Mouse (Mus musculus) neural tube, embryonic 11.5 days (tissue): ENCODE data around the gene Nipal3. TPM values are rescaled to one million over a fixed set of nuclear protein-coding genes. Genes with fewer than 3 reads are reported as not detected.

Source experiments
- ATAC-seq: fragments of 200-750 bp; cut with Nextera tagmentation; 2 replicates; pipeline ENCODE4 v1.8.0; 2017; ENCODE audit warnings: moderate number of reproducible peaks, mild to moderate bottlenecking, moderate TSS enrichment, moderate library complexity; ENCODE audit not compliant: insufficient read depth, low FRiP score, low TSS enrichment
- DNase-seq: peaks from one replicate; pipeline ENCODE4 v3.0.0-alpha.2; 2015; ENCODE audit warnings: low spot score
- H3K27ac ChIP-seq: fragments of 300-500 bp; sonication (generic); 2 replicates; pipeline ENCODE4 v1.5.1; 2014; ENCODE audit warnings: low read depth, mild to moderate bottlenecking, low read length
- H3K27me3 ChIP-seq: fragments of 300-500 bp; sonication (generic); 2 replicates; pipeline ENCODE4 v1.6.1; 2014; ENCODE audit warnings: mild to moderate bottlenecking, low read length, mixed read lengths; ENCODE audit not compliant: control insufficient read depth, insufficient read depth
- H3K36me3 ChIP-seq: fragments of 300-500 bp; sonication (generic); 2 replicates; pipeline ENCODE4 v1.6.1; 2014; ENCODE audit warnings: mild to moderate bottlenecking, low read length, moderate library complexity, mixed read lengths; ENCODE audit not compliant: control insufficient read depth, insufficient read depth
- H3K4me1 ChIP-seq: fragments of 300-500 bp; sonication (generic); 2 replicates; pipeline ENCODE4 v1.6.1; 2014; ENCODE audit warnings: low read length, mixed read lengths; ENCODE audit not compliant: control insufficient read depth, insufficient read depth
- H3K4me2 ChIP-seq: fragments of 300-500 bp; sonication (generic); 2 replicates; pipeline ENCODE4 v1.6.1; 2014; ENCODE audit warnings: low read depth, mild to moderate bottlenecking, moderate library complexity
- H3K4me3 ChIP-seq: fragments of 300-500 bp; sonication (generic); 2 replicates; pipeline ENCODE4 v1.5.1; 2014; ENCODE audit warnings: low read depth, low read length
- H3K9ac ChIP-seq: fragments of 300-500 bp; sonication (generic); 2 replicates; pipeline ENCODE4 v1.6.1; 2014; ENCODE audit warnings: mild to moderate bottlenecking, low read length
- H3K9me3 ChIP-seq: fragments of 300-500 bp; sonication (generic); 2 replicates; pipeline ENCODE4 v1.6.1; 2016; ENCODE audit warnings: low read length; ENCODE audit not compliant: control insufficient read depth
- WGBS: fragments of 180-500 bp; shearing (Covaris S2); extraction: QIAGEN DNeasy Blood & Tissue Kit; methylation state at CpG from one replicate; pipeline ENCODE4 v1.1.7; 2014; 5-methylcytosine and 5-hydroxymethylcytosine counted together
- polyA plus RNA-seq: library from polyadenylated mRNA; unstranded; fragments of >200 nt; fragmentation: Nextera tagmentation; extraction: Ambion mirVana; gene quantifications from 2 replicates; pipeline ENCODE4 v1.2.1, GENCODE M21; 2014

Gene Nipal3
- polyA plus RNA-seq, 1 experiment from 2014 or later: 4.4 TPM

DNA sequence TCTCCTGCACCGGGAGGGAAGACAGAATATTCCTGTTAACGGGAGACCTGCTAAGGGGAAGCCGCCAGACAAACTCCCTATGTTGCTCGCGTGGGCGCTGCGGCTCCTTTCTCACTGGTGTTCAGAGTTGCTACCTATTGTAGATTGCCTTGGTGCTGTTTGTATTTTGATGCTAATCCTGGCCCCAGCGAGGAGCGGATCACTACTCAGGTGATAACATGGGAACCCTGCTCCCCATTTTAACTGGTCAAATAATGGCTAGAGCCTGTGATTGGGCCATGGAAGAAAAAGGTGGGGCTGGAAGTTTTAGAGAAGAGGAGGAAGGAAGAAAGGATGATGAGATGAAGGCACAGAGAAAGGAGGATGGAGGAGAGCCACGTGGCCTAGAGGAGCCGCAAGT, 74.4 kb downstream of the Nipal3 start:
- Histone ChIP-seq H3K27ac (no peak overlapping the region), H3K4me2 (no peak overlapping the region), H3K9ac (no peak overlapping the region), H3K4me3 (no peak overlapping the region), H3K4me1 (no peaks in the 10 kb centered on the region), H3K36me3 (no peaks in the 10 kb centered on the region; the same call in 1 of the 2 replicates), H3K9me3 (no peaks in the 10 kb centered on the region), H3K27me3 (no peaks in the 10 kb centered on the region)
- WGBS: 85% methylated on average over 11 of the region's 11 CpGs
- ATAC-seq (no peak), DNase-seq (no peak)

GRCm38 (mm10) chr4:135419996-135420395, 74.8 kb downstream of the Nipal3 start:
- H3K4me2 ChIP-seq: no peak overlapping the region
- no peak for DNase-seq
- H3K36me3 ChIP-seq: no peaks in the 10 kb centered on the region; the same call in 1 of the 2 replicates
- no peak overlapping the region for H3K4me3 ChIP-seq
- H3K9ac ChIP-seq: no peak overlapping the region
- WGBS: 85% methylated on average over 21 of the region's 21 CpGs
- H3K27ac ChIP-seq: no peak overlapping the region
- H3K27me3 ChIP-seq: no peaks in the 10 kb centered on the region
- ATAC-seq: no peak
- H3K9me3 ChIP-seq: no peaks in the 10 kb centered on the region
- no peaks in the 10 kb centered on the region for H3K4me1 ChIP-seq

GRCm38 (mm10) chr4:135416367-135416766, 78.5 kb downstream of the Nipal3 start:
- 94% methylated on average over 21 of the region's 21 CpGs for WGBS
- no peak overlapping the region for H3K4me2 ChIP-seq
- H3K27me3 ChIP-seq: no peaks in the 10 kb centered on the region
- no peaks in the 10 kb centered on the region for H3K4me1 ChIP-seq
- no peak overlapping the region for H3K27ac ChIP-seq
- no peaks in the 10 kb centered on the region for H3K9me3 ChIP-seq
- no peaks in the 10 kb centered on the region; the same call in 1 of the 2 replicates for H3K36me3 ChIP-seq
- no peak for ATAC-seq
- H3K9ac ChIP-seq: no peak overlapping the region
- H3K4me3 ChIP-seq: no peak overlapping the region
- DNase-seq: no peak

- Histone ChIP-seq H3K27me3 (no peaks in the 10 kb centered on the region), H3K9me3 (no peaks in the 10 kb centered on the region), H3K9ac (no peak overlapping the region), H3K4me1 (no peaks in the 10 kb centered on the region), H3K27ac (no peak overlapping the region), H3K4me3 (no peak overlapping the region), H3K4me2 (no peak overlapping the region), H3K36me3 (no peaks in the 10 kb centered on the region)
- 82% methylated on average over 8 of the region's 8 CpGs for WGBS
- no peak for DNase-seq
- no peak for ATAC-seq
Observed at GRCm38 (mm10) chr4:135413491-135413890, 81.3 kb downstream of the Nipal3 start.

DNA sequence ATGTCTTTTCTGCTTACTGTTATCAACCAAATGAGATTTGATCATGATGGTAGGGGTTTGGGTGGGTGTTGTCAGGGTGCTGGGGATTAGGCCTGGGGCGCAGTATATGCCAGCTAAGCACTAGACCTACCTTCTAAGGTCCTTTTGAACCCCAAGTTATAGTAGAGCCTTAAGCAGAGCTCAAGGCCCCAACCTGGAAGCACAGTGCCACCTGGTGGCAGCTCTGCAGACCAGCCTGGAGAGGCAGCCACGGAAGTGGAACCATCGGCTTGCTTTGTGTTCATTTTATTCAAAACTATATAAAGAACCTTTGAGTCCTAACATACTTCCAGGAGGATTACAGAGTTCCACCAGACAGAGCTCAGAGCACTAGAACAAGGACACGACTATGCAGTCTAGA, 83.2 kb downstream of the Nipal3 start:
- DNase-seq (peak; percentile 53), ATAC-seq (no peak)
- Histone ChIP-seq H3K9ac (no peak overlapping the region), H3K4me1 (no peaks in the 10 kb centered on the region), H3K4me2 (no peak overlapping the region), H3K27ac (no peak overlapping the region), H3K27me3 (no peaks in the 10 kb centered on the region), H3K4me3 (no peak overlapping the region), H3K9me3 (no peaks in the 10 kb centered on the region), H3K36me3 (no peaks in the 10 kb centered on the region)
- 41% methylated on average over 4 of the region's 4 CpGs for WGBS

DNA sequence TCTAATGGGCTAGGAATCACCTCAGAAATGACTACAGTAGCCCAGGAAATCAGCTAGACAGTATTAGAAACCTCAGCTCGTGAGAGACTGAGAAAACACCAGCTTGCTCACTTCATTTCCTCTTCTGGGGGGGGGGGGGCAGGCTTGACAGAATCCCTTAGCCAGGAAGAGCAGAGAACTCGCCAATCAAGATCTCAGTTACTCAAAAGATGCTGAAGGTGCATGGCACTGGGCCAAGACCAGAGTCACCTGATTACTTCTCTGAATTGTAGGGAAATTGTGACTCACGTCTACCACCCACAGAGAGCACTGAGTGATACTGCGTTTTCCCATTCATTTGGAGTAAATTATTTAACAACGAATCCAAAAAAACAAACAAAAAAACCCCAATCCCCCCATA, 88.7 kb downstream of the Nipal3 start:
- H3K27me3 ChIP-seq: no peaks in the 10 kb centered on the region
- H3K4me3 ChIP-seq: no peak overlapping the region
- ATAC-seq: no peak
- H3K4me2 ChIP-seq: no peak overlapping the region
- 71% methylated on average over 5 of the region's 5 CpGs for WGBS
- no peak for DNase-seq
- H3K9me3 ChIP-seq: no peaks in the 10 kb centered on the region
- no peaks in the 10 kb centered on the region for H3K4me1 ChIP-seq
- H3K27ac ChIP-seq: no peak overlapping the region
- no peaks in the 10 kb centered on the region for H3K36me3 ChIP-seq
- H3K9ac ChIP-seq: no peak overlapping the region

DNA sequence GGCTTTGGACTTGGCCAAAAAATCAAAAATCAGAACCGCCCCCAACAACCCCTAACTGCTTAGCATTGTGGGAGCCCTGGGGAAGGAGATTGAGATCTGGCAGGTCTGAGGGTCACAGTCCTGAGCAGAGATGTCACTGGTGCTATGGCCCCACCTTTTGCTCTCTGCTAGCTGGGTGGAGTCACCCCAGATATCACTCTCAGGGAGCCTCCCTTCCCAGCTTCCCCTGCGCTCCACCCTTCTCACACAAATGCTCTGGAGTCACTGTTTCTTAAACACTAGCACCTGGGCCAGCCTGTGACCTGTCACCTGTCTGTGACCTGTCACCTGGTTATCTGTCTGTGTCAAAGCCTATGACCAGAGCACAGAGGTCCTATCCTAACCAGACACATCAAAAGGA, 89.9 kb downstream of the Nipal3 start:
- ATAC-seq (no peak), DNase-seq (no peak)
- H3K9ac ChIP-seq: no peak overlapping the region
- H3K27ac ChIP-seq: no peak overlapping the region
- no peaks in the 10 kb centered on the region for H3K9me3 ChIP-seq
- WGBS: 83% methylated on average over 2 of the region's 2 CpGs
- no peaks in the 10 kb centered on the region for H3K4me1 ChIP-seq
- no peak overlapping the region for H3K4me3 ChIP-seq
- no peaks in the 10 kb centered on the region for H3K27me3 ChIP-seq
- no peak overlapping the region for H3K4me2 ChIP-seq
- H3K36me3 ChIP-seq: no peaks in the 10 kb centered on the region

DNA sequence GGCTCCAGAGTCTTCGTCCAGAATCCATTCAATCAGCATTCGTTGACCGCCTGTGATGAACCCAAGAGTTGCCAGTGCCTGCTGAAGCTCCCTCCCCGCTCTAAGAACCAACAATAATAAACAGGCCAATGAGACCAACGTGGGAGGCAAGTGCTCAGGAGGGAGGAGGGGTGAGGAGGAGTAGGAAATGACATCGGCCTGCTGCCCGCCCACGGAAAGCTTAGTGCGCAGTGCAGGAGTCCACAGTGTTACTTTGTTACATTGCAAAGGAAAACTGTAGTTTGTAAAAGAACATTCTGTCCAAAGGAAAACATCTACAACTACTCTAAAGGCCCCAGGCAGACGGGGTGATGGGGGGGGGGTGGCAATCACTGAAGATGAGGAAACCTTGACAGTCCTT, 90.8 kb downstream of the Nipal3 start:
- Histone ChIP-seq H3K4me3 (no peak overlapping the region), H3K27me3 (0 out of 2 replicates have a peak, but pooled peaks cover 3% of the 10 kb centered on the region), H3K4me1 (no peaks in the 10 kb centered on the region), H3K4me2 (no peak overlapping the region), H3K36me3 (no peaks in the 10 kb centered on the region), H3K9ac (no peak overlapping the region), H3K9me3 (no peaks in the 10 kb centered on the region), H3K27ac (no peak overlapping the region)
- no peak for DNase-seq
- ATAC-seq: no peak
- 75% methylated on average over 10 of the region's 10 CpGs for WGBS

DNA sequence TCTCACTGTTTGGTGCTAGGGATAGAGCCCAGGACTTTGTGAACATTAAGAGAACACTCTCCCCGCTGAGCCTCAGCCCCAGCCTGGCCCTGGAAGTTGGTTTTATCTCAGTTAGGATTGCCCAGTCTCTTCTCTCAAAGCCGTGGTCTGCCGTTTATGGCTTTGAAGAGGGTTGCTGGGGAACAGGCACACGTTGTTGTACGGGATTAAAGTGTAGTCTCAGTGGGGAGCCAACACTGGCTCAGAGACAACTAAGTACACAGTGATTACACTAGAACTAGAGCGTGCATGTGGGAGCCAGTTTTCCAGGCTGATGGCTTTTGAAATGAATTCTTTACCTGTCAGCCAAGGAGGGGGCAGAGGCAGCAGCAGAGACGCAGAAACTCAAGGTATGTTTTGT, 93.0 kb downstream of the Nipal3 start:
- DNase-seq: no peak
- no peak overlapping the region for H3K4me2 ChIP-seq
- H3K27me3 ChIP-seq: peaks cover 11% of the 10 kb centered on the region
- H3K9ac ChIP-seq: no peak overlapping the region
- no peak for ATAC-seq
- H3K9me3 ChIP-seq: no peaks in the 10 kb centered on the region
- H3K36me3 ChIP-seq: no peaks in the 10 kb centered on the region
- 29% methylated on average over 7 of the region's 7 CpGs for WGBS
- H3K4me1 ChIP-seq: no peaks in the 10 kb centered on the region
- H3K27ac ChIP-seq: no peak overlapping the region
- H3K4me3 ChIP-seq: no peak overlapping the region
